Mouse (Mus musculus): ENCODE measurements around the gene Gm40193. TPM values are rescaled to one million over a fixed set of nuclear protein-coding genes. Genes with fewer than 3 reads are reported as not detected.

Gm40193 gene
- polyA plus RNA-seq, 1 experiment from 2014 or later, result 1.1 TPM

- ATAC-seq (ENCODE audit: low read depth) (no peak), DNase-seq (ENCODE audit: low spot score) (no peak)
- Histone ChIP-seq H3K9ac (ENCODE audit: low read depth, low read length) (no peak overlapping the region), H3K4me3 (ENCODE audit: low read depth, low read length) (no peak overlapping the region), H3K27ac (replicated peaks; ENCODE audit: low read depth, low read length) (no peak overlapping the region), H3K4me2 (ENCODE audit: low read depth, low read length) (no peak overlapping the region), H3K36me3 (ENCODE audit: control insufficient read depth, insufficient read depth, low read length) (no peaks in the 10 kb centered on the region), H3K9me3 (ENCODE audit: control insufficient read depth, low read length) (no peaks in the 10 kb centered on the region), H3K4me1 (ENCODE audit: control insufficient read depth, insufficient read depth, low read length) (0 out of 2 replicates have a peak, but pooled peaks cover 8% of the 10 kb centered on the region), H3K27me3 (replicated peaks; ENCODE audit: control insufficient read depth, insufficient read depth, low read length) (no peaks in the 10 kb centered on the region)
- 52% methylated on average over 1 of the region's 1 CpGs for WGBS
Measured at GRCm38 (mm10) chr11:70518436-70518835, 14.3 kb downstream of the Gm40193 start.

GRCm38 (mm10) chr11:70516352-70516751, 16.4 kb downstream of the Gm40193 start:
- H3K9me3 ChIP-seq (ENCODE audit: control insufficient read depth, low read length), result no peaks in the 10 kb centered on the region
- H3K4me1 ChIP-seq (ENCODE audit: control insufficient read depth, insufficient read depth, low read length), result 0 out of 2 replicates have a peak, but pooled peaks cover 8% of the 10 kb centered on the region
- H3K4me3 ChIP-seq (ENCODE audit: low read depth, low read length), result no peak overlapping the region
- H3K27ac ChIP-seq (replicated peaks; ENCODE audit: low read depth, low read length), result no peak overlapping the region
- 22% methylated on average over 2 of the region's 2 CpGs for WGBS
- no peak overlapping the region for H3K4me2 ChIP-seq (ENCODE audit: low read depth, low read length)
- H3K36me3 ChIP-seq (ENCODE audit: control insufficient read depth, insufficient read depth, low read length), result no peaks in the 10 kb centered on the region
- DNase-seq (ENCODE audit: low spot score) (peak; percentile 60), ATAC-seq (ENCODE audit: low read depth) (no peak)
- no peak overlapping the region for H3K9ac ChIP-seq (ENCODE audit: low read depth, low read length)
- H3K27me3 ChIP-seq (replicated peaks; ENCODE audit: control insufficient read depth, insufficient read depth, low read length), result no peaks in the 10 kb centered on the region

- Histone ChIP-seq H3K27me3 (replicated peaks; ENCODE audit: control insufficient read depth, insufficient read depth, low read length) (no peaks in the 10 kb centered on the region), H3K4me3 (ENCODE audit: low read depth, low read length) (no peak within 1 kb of the TSS), H3K9ac (ENCODE audit: low read depth, low read length) (no peak within 1 kb of the TSS), H3K4me2 (ENCODE audit: low read depth, low read length) (no peak within 1 kb of the TSS), H3K4me1 (ENCODE audit: control insufficient read depth, insufficient read depth, low read length) (no peaks in the 10 kb centered on the region), H3K9me3 (ENCODE audit: control insufficient read depth, low read length) (no peaks in the 10 kb centered on the region), H3K36me3 (ENCODE audit: control insufficient read depth, insufficient read depth, low read length) (no peaks in the 10 kb centered on the region), H3K27ac (replicated peaks; ENCODE audit: low read depth, low read length) (no peak within 1 kb of the TSS)
- DNase-seq (ENCODE audit: low spot score), result no peak
- WGBS, result 88% methylated on average over 7 of the region's 7 CpGs
- no peak for ATAC-seq (ENCODE audit: low read depth)
Measured at GRCm38 (mm10) chr11:70514288-70514687, 18.5 kb downstream of the Gm40193 start, which contains the start of gene Vmo1. Gene Vmo1 (minus strand): TSS chr11:70514616.

- ATAC-seq (ENCODE audit: low read depth) (no peak), DNase-seq (ENCODE audit: low spot score) (peak; percentile 16)
- Histone ChIP-seq H3K9me3 (ENCODE audit: control insufficient read depth, low read length) (no peaks in the 10 kb centered on the region), H3K4me2 (ENCODE audit: low read depth, low read length) (no peak overlapping the region), H3K4me1 (ENCODE audit: control insufficient read depth, insufficient read depth, low read length) (no peaks in the 10 kb centered on the region), H3K36me3 (ENCODE audit: control insufficient read depth, insufficient read depth, low read length) (no peaks in the 10 kb centered on the region), H3K27ac (replicated peaks; ENCODE audit: low read depth, low read length) (no peak overlapping the region), H3K9ac (ENCODE audit: low read depth, low read length) (no peak overlapping the region), H3K4me3 (ENCODE audit: low read depth, low read length) (no peak overlapping the region), H3K27me3 (replicated peaks; ENCODE audit: control insufficient read depth, insufficient read depth, low read length) (no peaks in the 10 kb centered on the region)
- WGBS, result 54% methylated on average over 11 of the region's 11 CpGs
Measured at GRCm38 (mm10) chr11:70513520-70513919, 19.2 kb downstream of the Gm40193 start.

DNA sequence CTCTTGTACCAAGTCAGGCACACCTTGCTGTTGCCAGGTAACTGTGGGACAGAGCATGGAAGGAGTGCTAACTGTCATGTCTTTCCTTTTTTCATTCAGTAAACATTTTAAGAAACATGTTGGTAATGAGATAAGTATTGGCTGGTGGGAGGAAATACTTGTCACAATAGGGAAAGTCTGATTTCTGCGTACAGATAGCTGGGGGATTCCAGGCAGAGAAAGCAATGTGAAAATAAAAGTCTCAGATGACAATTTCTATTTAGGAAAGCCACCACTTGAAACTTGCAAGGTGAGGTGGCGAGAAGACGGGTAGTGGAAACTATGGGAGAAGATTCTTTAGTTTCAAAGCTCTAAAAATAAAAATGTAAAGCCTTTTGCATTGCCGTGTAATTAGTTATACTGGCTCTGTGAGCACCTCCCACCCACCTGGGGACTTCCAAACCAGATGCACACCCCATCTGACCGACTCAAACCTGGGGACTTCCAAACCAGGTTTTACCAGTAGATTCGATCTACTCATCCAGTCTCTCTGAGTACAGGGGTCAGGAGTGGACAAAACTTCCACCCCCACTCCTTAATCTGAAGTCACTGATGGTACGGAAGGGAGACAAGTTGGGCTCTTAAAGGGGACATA, 19.9 kb downstream of the Gm40193 start:
- 76% methylated on average over 7 of the region's 7 CpGs for WGBS
- DNase-seq (ENCODE audit: low spot score), result no peak

GRCm38 (mm10) chr11:70511825-70512224, 20.9 kb downstream of the Gm40193 start:
- H3K4me3 ChIP-seq (ENCODE audit: low read depth, low read length), result no peak overlapping the region
- WGBS, result 85% methylated on average over 7 of the region's 7 CpGs
- no peaks in the 10 kb centered on the region for H3K9me3 ChIP-seq (ENCODE audit: control insufficient read depth, low read length)
- H3K27ac ChIP-seq (replicated peaks; ENCODE audit: low read depth, low read length), result no peak overlapping the region
- ATAC-seq (ENCODE audit: low read depth), result no peak
- H3K36me3 ChIP-seq (ENCODE audit: control insufficient read depth, insufficient read depth, low read length), result no peaks in the 10 kb centered on the region
- no peak overlapping the region for H3K9ac ChIP-seq (ENCODE audit: low read depth, low read length)
- no peak overlapping the region for H3K4me2 ChIP-seq (ENCODE audit: low read depth, low read length)
- DNase-seq (ENCODE audit: low spot score), result no peak
- H3K4me1 ChIP-seq (ENCODE audit: control insufficient read depth, insufficient read depth, low read length), result no peaks in the 10 kb centered on the region
- no peaks in the 10 kb centered on the region for H3K27me3 ChIP-seq (replicated peaks; ENCODE audit: control insufficient read depth, insufficient read depth, low read length)

More for the DNA sequence above, 19.9 kb downstream of the Gm40193 start:
- Histone ChIP-seq H3K27ac (replicated peaks; ENCODE audit: low read depth, low read length) (no peak overlapping the region), H3K27me3 (replicated peaks; ENCODE audit: control insufficient read depth, insufficient read depth, low read length) (no peaks in the 10 kb centered on the region), H3K9me3 (ENCODE audit: control insufficient read depth, low read length) (no peaks in the 10 kb centered on the region), H3K9ac (ENCODE audit: low read depth, low read length) (no peak overlapping the region), H3K4me1 (ENCODE audit: control insufficient read depth, insufficient read depth, low read length) (no peaks in the 10 kb centered on the region), H3K4me3 (ENCODE audit: low read depth, low read length) (no peak overlapping the region), H3K36me3 (ENCODE audit: control insufficient read depth, insufficient read depth, low read length) (no peaks in the 10 kb centered on the region), H3K4me2 (ENCODE audit: low read depth, low read length) (no peak overlapping the region)
- ATAC-seq (ENCODE audit: low read depth), result no peak

GRCm38 (mm10) chr11:70511242-70511641, 21.5 kb downstream of the Gm40193 start:
- ATAC-seq (ENCODE audit: low read depth), result no peak
- Histone ChIP-seq H3K36me3 (ENCODE audit: control insufficient read depth, insufficient read depth, low read length) (no peaks in the 10 kb centered on the region), H3K9ac (ENCODE audit: low read depth, low read length) (no peak overlapping the region), H3K4me2 (ENCODE audit: low read depth, low read length) (no peak overlapping the region), H3K4me3 (ENCODE audit: low read depth, low read length) (no peak overlapping the region), H3K4me1 (ENCODE audit: control insufficient read depth, insufficient read depth, low read length) (no peaks in the 10 kb centered on the region), H3K27ac (replicated peaks; ENCODE audit: low read depth, low read length) (no peak overlapping the region), H3K27me3 (replicated peaks; ENCODE audit: control insufficient read depth, insufficient read depth, low read length) (no peaks in the 10 kb centered on the region), H3K9me3 (ENCODE audit: control insufficient read depth, low read length) (no peaks in the 10 kb centered on the region)
- WGBS, result 51% methylated on average over 2 of the region's 2 CpGs
- no peak for DNase-seq (ENCODE audit: low spot score)

DNA sequence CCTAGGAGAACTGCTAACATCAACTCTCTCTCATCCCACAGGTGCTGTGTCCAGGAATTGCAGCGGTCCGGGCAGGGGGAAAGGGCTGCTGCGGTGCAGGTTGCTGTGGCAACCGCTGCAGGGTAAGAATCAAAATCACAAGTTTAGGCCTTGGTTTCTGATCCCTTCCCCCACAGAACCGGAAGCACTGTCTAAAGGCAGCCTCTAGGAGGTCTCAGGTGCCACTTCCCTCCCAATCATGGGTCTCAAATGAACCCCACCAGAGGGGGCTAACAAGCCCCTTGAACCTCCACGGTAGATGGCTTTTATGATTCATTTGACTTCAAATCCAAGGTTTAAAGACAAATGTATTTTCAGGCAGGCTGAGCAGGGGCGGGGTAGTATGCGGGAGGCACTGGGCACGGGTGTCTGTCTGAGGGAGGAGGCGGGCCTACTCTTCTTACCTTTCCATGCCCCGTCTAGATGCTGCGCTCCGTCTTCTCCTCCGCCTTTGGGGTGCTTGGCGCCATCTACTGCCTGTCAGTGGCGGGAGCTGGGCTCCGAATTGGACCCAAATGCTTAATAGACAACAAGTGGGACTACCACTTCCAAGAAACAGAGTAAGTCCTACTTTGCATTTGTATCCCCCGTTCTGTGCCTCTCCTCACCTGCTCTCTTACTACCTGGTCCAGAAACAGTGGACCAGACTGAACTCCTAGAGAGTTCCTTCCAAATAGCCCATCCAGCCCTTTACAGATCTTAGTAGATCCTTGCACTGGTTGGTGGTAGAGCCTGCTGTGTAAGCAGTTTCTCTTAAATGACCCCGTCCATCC, 22.8 kb downstream of the Gm40193 start:
- peak; percentile 76; the same call in 1 of the 2 replicates for ATAC-seq (ENCODE audit: low read depth)
- DNase-seq (ENCODE audit: low spot score), result peak; percentile 76
- peak overlapping the region; percentile 32; the same call in 1 of the 2 replicates for H3K9ac ChIP-seq (ENCODE audit: low read depth, low read length)
- H3K9me3 ChIP-seq (ENCODE audit: control insufficient read depth, low read length), result no peaks in the 10 kb centered on the region
- 8% methylated on average over 19 of the region's 19 CpGs for WGBS
- H3K27me3 ChIP-seq (replicated peaks; ENCODE audit: control insufficient read depth, insufficient read depth, low read length), result no peaks in the 10 kb centered on the region
- H3K4me1 ChIP-seq (ENCODE audit: control insufficient read depth, insufficient read depth, low read length), result no peaks in the 10 kb centered on the region
- H3K4me2 ChIP-seq (ENCODE audit: low read depth, low read length), result peak overlapping the region; percentile 39
- no peak overlapping the region for H3K27ac ChIP-seq (replicated peaks; ENCODE audit: low read depth, low read length)
- no peaks in the 10 kb centered on the region for H3K36me3 ChIP-seq (ENCODE audit: control insufficient read depth, insufficient read depth, low read length)
- H3K4me3 ChIP-seq (ENCODE audit: low read depth, low read length), result no peak overlapping the region
